Mouse (Mus musculus) limb, embryonic 15.5 days (tissue): ENCODE measurements around the gene Rab5c. TPM values are rescaled to one million over a fixed set of nuclear protein-coding genes. Genes with fewer than 3 reads are reported as not detected.
A peak's percentile ranks its signal among the peaks of the same experiment; 100 is the strongest.

Experiments used
- ATAC-seq: fragments of 200-750 bp; cut with Nextera tagmentation; 2 replicates; pipeline ENCODE4 v1.8.0; 2017; ENCODE audit warnings: low read depth, moderate TSS enrichment; ENCODE audit not compliant: insufficient number of reproducible peaks, low FRiP score, low TSS enrichment
- H3K27ac ChIP-seq: fragments of 300-500 bp; sonication (generic); 2 replicates; pipeline ENCODE4 v1.5.1; 2015; ENCODE audit warnings: moderate library complexity, mild to moderate bottlenecking, inconsistent platforms
- H3K27me3 ChIP-seq: fragments of 300-500 bp; sonication (generic); 2 replicates; pipeline ENCODE4 v1.6.1; 2015; ENCODE audit warnings: inconsistent platforms
- H3K36me3 ChIP-seq: fragments of 300-500 bp; sonication (generic); 2 replicates; pipeline ENCODE4 v1.6.1; 2015; ENCODE audit warnings: inconsistent platforms
- H3K4me1 ChIP-seq: fragments of 300-500 bp; sonication (generic); 2 replicates; pipeline ENCODE4 v1.6.1; 2015; ENCODE audit warnings: inconsistent platforms
- H3K4me2 ChIP-seq: fragments of 300-500 bp; sonication (generic); 2 replicates; pipeline ENCODE4 v1.6.1; 2015; ENCODE audit warnings: mild to moderate bottlenecking, inconsistent platforms
- H3K4me3 ChIP-seq: fragments of 300-500 bp; sonication (generic); 2 replicates; pipeline ENCODE4 v1.5.1; 2015; ENCODE audit warnings: mild to moderate bottlenecking, inconsistent platforms
- H3K9ac ChIP-seq: fragments of 300-500 bp; sonication (generic); 2 replicates; pipeline ENCODE4 v1.6.1; 2015; ENCODE audit warnings: inconsistent platforms
- H3K9me3 ChIP-seq: fragments of 300-500 bp; sonication (generic); 2 replicates; pipeline ENCODE4 v1.6.1; 2016; ENCODE audit warnings: inconsistent platforms
- WGBS: fragments of 180-500 bp; shearing (Covaris S2); methylation state at CpG from one replicate; pipeline ENCODE4 v1.1.7; 2015; 5-methylcytosine and 5-hydroxymethylcytosine counted together
- polyA plus RNA-seq: library from polyadenylated mRNA; unstranded; fragments of >200 nt; fragmentation: Nextera tagmentation; extraction: Ambion mirVana; gene quantifications from 2 replicates; pipeline ENCODE4 v1.2.1, GENCODE M21; 2015

Gene Rab5c
- polyA plus RNA-seq: 19.7 and 30.8 TPM in 2 replicates

DNA sequence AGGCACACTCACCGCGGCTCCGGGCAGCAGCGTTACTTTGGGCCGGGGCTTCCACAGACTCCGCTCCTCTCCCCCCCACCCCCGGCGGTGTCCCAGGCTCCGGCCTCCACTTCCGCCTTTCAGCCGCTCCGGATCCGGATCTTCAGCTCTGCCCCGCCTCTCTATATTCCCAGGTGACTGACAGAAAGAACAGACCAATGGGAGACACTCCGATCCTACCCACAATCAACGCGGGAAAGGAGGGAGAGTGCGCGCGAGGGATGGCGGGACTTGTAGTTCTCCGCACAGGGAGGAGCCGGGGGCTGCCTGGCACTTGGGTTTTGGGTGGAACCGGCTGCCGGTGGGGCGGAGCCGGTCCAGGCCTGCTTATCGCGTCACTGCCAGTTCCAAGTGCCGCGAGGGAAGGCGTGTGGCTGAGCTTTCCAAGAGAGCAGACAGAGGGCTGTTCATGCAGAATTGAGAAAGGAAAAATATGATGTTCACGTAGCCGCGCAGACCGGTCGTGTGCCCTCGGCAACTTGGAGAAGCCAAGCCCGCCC, at the start of gene Rab5c:
Gene Rab5c (minus strand): TSS at position 150 of the 539 bp plus-strand sequence.
- Histone ChIP-seq H3K4me1 (peaks cover 20% of the 10 kb centered on the region), H3K9me3 (no peaks in the 10 kb centered on the region), H3K4me2 (peak within 1 kb of the TSS; percentile 77), H3K27ac (peak within 1 kb of the TSS; percentile 75), H3K27me3 (no peaks in the 10 kb centered on the region), H3K9ac (peak within 1 kb of the TSS; percentile 95), H3K4me3 (peak within 1 kb of the TSS; percentile 95), H3K36me3 (no peaks in the 10 kb centered on the region)
- peak; percentile 98 for ATAC-seq
- under 1% methylated on average over 39 of the region's 39 CpGs for WGBS

GRCm38 (mm10) chr11:100785774-100786173, 47.8 kb upstream of the Rab5c start:
- ATAC-seq: no peak
- Histone ChIP-seq H3K4me2 (no peak overlapping the region), H3K27me3 (no peaks in the 10 kb centered on the region), H3K4me1 (peaks cover 12% of the 10 kb centered on the region), H3K36me3 (peaks cover 73% of the 10 kb centered on the region), H3K9ac (no peak overlapping the region), H3K9me3 (no peaks in the 10 kb centered on the region), H3K27ac (no peak overlapping the region), H3K4me3 (no peak overlapping the region)
- 91% methylated on average over 2 of the region's 2 CpGs for WGBS

GRCm38 (mm10) chr11:100784286-100784685, 46.3 kb upstream of the Rab5c start:
- WGBS: 81% methylated on average over 8 of the region's 8 CpGs
- Histone ChIP-seq H3K9ac (no peak overlapping the region), H3K27ac (no peak overlapping the region), H3K36me3 (peaks cover 70% of the 10 kb centered on the region), H3K4me2 (no peak overlapping the region), H3K4me3 (no peak overlapping the region), H3K27me3 (no peaks in the 10 kb centered on the region), H3K4me1 (peaks cover under 1% of the 10 kb centered on the region; the same call in 1 of the 2 replicates), H3K9me3 (no peaks in the 10 kb centered on the region)
- ATAC-seq: no peak

GRCm38 (mm10) chr11:100782568-100782967, 44.6 kb upstream of the Rab5c start:
- WGBS: 89% methylated on average over 13 of the region's 13 CpGs
- no peak for ATAC-seq
- no peaks in the 10 kb centered on the region for H3K9me3 ChIP-seq
- no peaks in the 10 kb centered on the region for H3K4me1 ChIP-seq
- no peak overlapping the region for H3K9ac ChIP-seq
- H3K27ac ChIP-seq: no peak overlapping the region
- peaks cover 65% of the 10 kb centered on the region for H3K36me3 ChIP-seq
- H3K4me2 ChIP-seq: no peak overlapping the region
- no peaks in the 10 kb centered on the region for H3K27me3 ChIP-seq
- no peak overlapping the region for H3K4me3 ChIP-seq

- H3K9me3 ChIP-seq: no peaks in the 10 kb centered on the region
- H3K27me3 ChIP-seq: no peaks in the 10 kb centered on the region
- no peaks in the 10 kb centered on the region for H3K4me1 ChIP-seq
- H3K4me3 ChIP-seq: no peak overlapping the region
- ATAC-seq: no peak
- H3K27ac ChIP-seq: no peak overlapping the region
- 87% methylated on average over 15 of the region's 15 CpGs for WGBS
- H3K9ac ChIP-seq: no peak overlapping the region
- H3K4me2 ChIP-seq: no peak overlapping the region
- H3K36me3 ChIP-seq: peaks cover 61% of the 10 kb centered on the region
These were observed 43.9 kb upstream of the Rab5c start for GRCm38 (mm10) chr11:100781763-100782475.

GRCm38 (mm10) chr11:100780247-100780646, 42.2 kb upstream of the Rab5c start:
- Histone ChIP-seq H3K4me1 (no peaks in the 10 kb centered on the region), H3K4me2 (no peak overlapping the region), H3K9me3 (no peaks in the 10 kb centered on the region), H3K27ac (no peak overlapping the region), H3K9ac (no peak overlapping the region), H3K4me3 (no peak overlapping the region), H3K36me3 (peaks cover 52% of the 10 kb centered on the region), H3K27me3 (no peaks in the 10 kb centered on the region)
- 75% methylated on average over 8 of the region's 8 CpGs for WGBS
- ATAC-seq: no peak

GRCm38 (mm10) chr11:100778069-100778468, 40.1 kb upstream of the Rab5c start:
- no peak overlapping the region for H3K4me2 ChIP-seq
- no peaks in the 10 kb centered on the region for H3K9me3 ChIP-seq
- ATAC-seq: no peak
- H3K9ac ChIP-seq: no peak overlapping the region
- WGBS: 69% methylated on average over 3 of the region's 3 CpGs
- H3K4me1 ChIP-seq: no peaks in the 10 kb centered on the region
- H3K27ac ChIP-seq: no peak overlapping the region
- H3K36me3 ChIP-seq: peaks cover 38% of the 10 kb centered on the region
- H3K27me3 ChIP-seq: no peaks in the 10 kb centered on the region
- no peak overlapping the region for H3K4me3 ChIP-seq

DNA sequence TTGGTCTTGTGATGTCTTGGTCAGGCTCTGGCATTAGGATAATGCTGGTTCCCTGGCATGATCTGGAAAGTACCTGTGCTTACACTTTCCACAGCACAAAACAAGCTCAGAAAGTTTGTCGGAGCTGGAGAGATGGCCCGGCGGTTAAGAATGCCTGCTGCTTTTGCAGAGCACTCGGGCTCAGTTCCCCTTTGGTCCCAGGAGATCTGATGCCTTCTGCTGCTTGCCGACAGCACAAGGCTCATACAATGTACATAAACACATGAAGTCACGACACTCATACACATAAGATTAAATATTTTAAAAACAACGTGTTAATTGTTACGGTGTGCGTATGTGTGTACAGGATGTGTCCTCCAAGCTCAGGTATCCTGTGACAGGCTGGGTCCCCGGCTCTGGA, 37.9 kb upstream of the Rab5c start:
- ATAC-seq: no peak
- 82% methylated on average over 10 of the region's 10 CpGs for WGBS

GRCm38 (mm10) chr11:100774261-100774660, 36.2 kb upstream of the Rab5c start:
- ATAC-seq: no peak
- H3K36me3 ChIP-seq: peaks cover 8% of the 10 kb centered on the region
- H3K4me2 ChIP-seq: no peak overlapping the region
- H3K27me3 ChIP-seq: no peaks in the 10 kb centered on the region
- H3K9me3 ChIP-seq: no peaks in the 10 kb centered on the region
- H3K9ac ChIP-seq: no peak overlapping the region
- no peak overlapping the region for H3K4me3 ChIP-seq
- WGBS: 79% methylated on average over 4 of the region's 4 CpGs
- H3K27ac ChIP-seq: no peak overlapping the region
- peaks cover 8% of the 10 kb centered on the region for H3K4me1 ChIP-seq

More for the DNA sequence above, 37.9 kb upstream of the Rab5c start:
- H3K36me3 ChIP-seq: peaks cover 17% of the 10 kb centered on the region
- no peak overlapping the region for H3K4me2 ChIP-seq
- H3K27ac ChIP-seq: no peak overlapping the region
- H3K4me1 ChIP-seq: no peaks in the 10 kb centered on the region
- H3K9ac ChIP-seq: no peak overlapping the region
- no peak overlapping the region for H3K4me3 ChIP-seq
- no peaks in the 10 kb centered on the region for H3K9me3 ChIP-seq
- H3K27me3 ChIP-seq: no peaks in the 10 kb centered on the region

- peaks cover 8% of the 10 kb centered on the region for H3K4me1 ChIP-seq
- no peaks in the 10 kb centered on the region for H3K36me3 ChIP-seq
- no peaks in the 10 kb centered on the region for H3K9me3 ChIP-seq
- H3K4me2 ChIP-seq: peak within 1 kb of the TSS; percentile 55
- 15% methylated on average over 17 of the region's 17 CpGs for WGBS
- no peaks in the 10 kb centered on the region for H3K27me3 ChIP-seq
- peak within 1 kb of the TSS; percentile 65 for H3K4me3 ChIP-seq
- ATAC-seq: peak; percentile 66; the same call in 1 of the 2 replicates
- peak within 1 kb of the TSS; percentile 49 for H3K9ac ChIP-seq
- peak within 1 kb of the TSS; percentile 67; the same call in 1 of the 2 replicates for H3K27ac ChIP-seq
These were observed 32.8 kb upstream of the Rab5c start, which contains the start of gene Ghdc for GRCm38 (mm10) chr11:100770646-100771408. TSS of gene Ghdc (minus strand) at chr11:100770957.

GRCm38 (mm10) chr11:100769980-100770379, 32.0 kb upstream of the Rab5c start:
- Histone ChIP-seq H3K4me2 (peak overlapping the region; percentile 55), H3K36me3 (no peaks in the 10 kb centered on the region), H3K4me1 (peaks cover 8% of the 10 kb centered on the region), H3K27me3 (no peaks in the 10 kb centered on the region), H3K9ac (peak overlapping the region; percentile 31; the same call in 1 of the 2 replicates), H3K4me3 (peak overlapping the region; percentile 65), H3K27ac (0 out of 2 replicates have a peak overlapping the region, but pooled peaks have one; percentile 67), H3K9me3 (no peaks in the 10 kb centered on the region)
- WGBS: 52% methylated on average over 6 of the region's 6 CpGs
- no peak for ATAC-seq

- Histone ChIP-seq H3K9ac (no peak overlapping the region), H3K27ac (no peak overlapping the region), H3K4me1 (peaks cover 8% of the 10 kb centered on the region), H3K9me3 (no peaks in the 10 kb centered on the region), H3K36me3 (no peaks in the 10 kb centered on the region), H3K4me3 (no peak overlapping the region), H3K4me2 (no peak overlapping the region), H3K27me3 (peaks cover 3% of the 10 kb centered on the region; the same call in 1 of the 2 replicates)
- 91% methylated on average over 5 of the region's 5 CpGs for WGBS
- no peak for ATAC-seq
These were observed 29.9 kb upstream of the Rab5c start for GRCm38 (mm10) chr11:100767871-100768270.
